Mouse (Mus musculus) myocyte (in vitro differentiated cells): ENCODE data around the gene Psd. TPM values are rescaled to one million over a fixed set of nuclear protein-coding genes. Genes with fewer than 3 reads are reported as not detected.

Source experiments
- H3K27me3 ChIP-seq: one replicate; pipeline ENCODE4 v1.6.1; 2011; ENCODE audit not compliant: control insufficient read depth, insufficient read depth, insufficient read length
- H3K36me3 ChIP-seq: one replicate; pipeline ENCODE4 v1.6.1; 2011; ENCODE audit not compliant: control insufficient read depth, insufficient read depth
- H3K4me2 ChIP-seq: one replicate; pipeline ENCODE4 v1.6.1; 2011; ENCODE audit warnings: low read depth, control low read depth
- H3K4me3 ChIP-seq: one replicate; pipeline ENCODE4 v1.5.1; 2011; ENCODE audit warnings: mild to moderate bottlenecking, control low read depth, moderate library complexity
- H3K79me2 ChIP-seq: one replicate; pipeline ENCODE4 v1.6.1; 2011; ENCODE audit not compliant: control insufficient read depth, insufficient read depth
- H3ac ChIP-seq: one replicate; pipeline ENCODE4 v1.6.1; 2011; ENCODE audit not compliant: control insufficient read depth, insufficient read length
- CEBPB ChIP-seq: IDR thresholded peaks from 2 replicates; pipeline ENCODE4 v1.6.1; 2011; ENCODE audit warnings: mild to moderate bottlenecking, moderate library complexity; ENCODE audit not compliant: poor library complexity, insufficient read depth, severe bottlenecking
- E2F4 ChIP-seq: IDR thresholded peaks from one replicate; pipeline ENCODE4 v1.6.1; 2011; ENCODE audit warnings: mild to moderate bottlenecking, control low read depth, moderate library complexity; ENCODE audit not compliant: insufficient read depth
- MAX ChIP-seq: IDR thresholded peaks from one replicate; pipeline ENCODE4 v1.6.1; 2011; ENCODE audit warnings: low read depth, mild to moderate bottlenecking, control low read depth
- MYOD1 ChIP-seq, 3 experiments: IDR thresholded peaks; one replicate each; pipeline ENCODE4 v1.6.1; 2011; ENCODE audit warnings: control low read depth in 2 of 3, low read depth in 2 of 3, mild to moderate bottlenecking in 2 of 3, moderate library complexity in 1 of 3; ENCODE audit not compliant: insufficient read length in 2 of 3, control insufficient read depth in 1 of 3
- MYOG ChIP-seq, 3 experiments: IDR thresholded peaks; one replicate each; pipeline ENCODE4 v1.6.1; 2011; ENCODE audit warnings: control low read depth in 2 of 3, low read depth in 2 of 3, mild to moderate bottlenecking in 2 of 3; ENCODE audit not compliant: insufficient read length in 2 of 3, control insufficient read depth in 1 of 3, insufficient read depth in 1 of 3
- POLR2A ChIP-seq: IDR thresholded peaks from one replicate; pipeline ENCODE4 v1.6.1; 2011; ENCODE audit warnings: low read depth, mild to moderate bottlenecking, control low read depth, moderate library complexity; ENCODE audit not compliant: insufficient read length
- POLR2AphosphoS2 ChIP-seq: IDR thresholded peaks from one replicate; pipeline ENCODE4 v1.6.1; 2011; ENCODE audit warnings: low read depth, control low read depth; ENCODE audit not compliant: insufficient read length
- REST ChIP-seq: IDR thresholded peaks from one replicate; pipeline ENCODE4 v1.6.1; 2011; ENCODE audit warnings: mild to moderate bottlenecking, control low read depth, moderate library complexity; ENCODE audit not compliant: insufficient read depth, insufficient read length
- SRF ChIP-seq: IDR thresholded peaks from one replicate; pipeline ENCODE4 v1.6.1; 2011; ENCODE audit warnings: low read depth; ENCODE audit not compliant: control insufficient read depth, insufficient read length
- TCF12 ChIP-seq: IDR thresholded peaks from one replicate; pipeline ENCODE4 v1.6.1; 2011; ENCODE audit warnings: mild to moderate bottlenecking, control low read depth; ENCODE audit not compliant: poor library complexity, insufficient read depth, severe bottlenecking
- TCF3 ChIP-seq: IDR thresholded peaks from one replicate; pipeline ENCODE4 v1.6.1; 2011; ENCODE audit warnings: low read depth, control low read depth; ENCODE audit not compliant: insufficient read length
- USF1 ChIP-seq: IDR thresholded peaks from one replicate; pipeline ENCODE4 v1.6.1; 2011; ENCODE audit warnings: low read depth, mild to moderate bottlenecking, control low read depth, moderate library complexity
- polyA plus RNA-seq: library from polyadenylated mRNA; unstranded; fragments of >200 nt; fragmentation: generic; extraction: Trizol; gene quantifications from one replicate; pipeline ENCODE4 v1.2.1, GENCODE M21; 2012; ENCODE audit warnings: missing spikeins

Gene Psd
- polyA plus RNA-seq, 1 experiment: 11.7 TPM

DNA sequence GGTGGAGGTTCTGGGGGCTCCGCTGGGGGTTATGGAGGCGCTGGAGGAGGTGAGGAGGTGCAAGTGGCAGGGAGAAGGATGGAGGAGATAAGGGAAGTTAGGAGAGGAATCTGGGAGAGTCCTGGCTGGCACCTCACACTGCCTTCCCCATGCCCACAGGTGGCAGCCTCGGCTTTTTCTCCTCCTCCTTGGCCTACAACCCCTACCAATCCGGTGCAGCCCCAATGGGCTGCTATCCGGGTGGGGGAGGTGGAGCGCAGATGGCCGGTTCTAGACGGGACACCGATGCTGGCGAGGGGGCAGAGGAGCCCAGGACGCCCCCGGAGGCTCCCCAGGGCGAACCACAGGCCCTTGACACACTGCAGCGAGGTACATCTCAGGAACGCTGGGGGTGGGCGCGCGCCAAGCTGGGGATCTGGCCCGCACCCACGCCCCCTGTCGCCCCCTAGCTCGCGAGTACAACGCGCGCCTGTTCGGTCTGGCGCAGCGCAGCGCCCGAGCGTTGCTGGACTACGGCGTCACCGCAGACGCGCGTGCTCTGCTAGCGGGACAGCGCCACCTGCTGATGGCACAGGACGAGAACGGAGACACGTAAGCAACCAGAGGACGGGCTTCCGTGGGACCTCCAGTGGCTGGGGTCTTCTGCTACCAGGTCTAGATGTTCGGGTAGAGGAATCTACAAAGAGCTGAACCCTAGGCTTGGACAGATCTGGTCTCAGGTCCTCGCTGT lies 18.1 kb downstream of the Psd start:
- Histone ChIP-seq H3K4me2 (no peak overlapping the region), H3K4me3 (no peak overlapping the region), H3K27me3 (no peaks in the 10 kb centered on the region), H3K36me3 (peaks cover 15% of the 10 kb centered on the region), H3K79me2 (peaks cover 8% of the 10 kb centered on the region), H3ac (no peak overlapping the region)
- TF ChIP-seq POLR2AphosphoS2 (no peak), MYOD1 (IDR thresholded peaks at IDR 0.05; ENCODE audit: control insufficient read depth in 1 of 3, insufficient read length in 2 of 3, low read depth in 2 of 3) (peak in 1 of 3 experiments; percentile 24), MAX (no peak), TCF3 (no peak), MYOG (IDR thresholded peaks at IDR 0.05; ENCODE audit: control insufficient read depth in 1 of 3, insufficient read depth in 1 of 3, insufficient read length in 2 of 3, low read depth in 2 of 3) (peak in 2 of 3 experiments; percentile 16 to 17)

DNA sequence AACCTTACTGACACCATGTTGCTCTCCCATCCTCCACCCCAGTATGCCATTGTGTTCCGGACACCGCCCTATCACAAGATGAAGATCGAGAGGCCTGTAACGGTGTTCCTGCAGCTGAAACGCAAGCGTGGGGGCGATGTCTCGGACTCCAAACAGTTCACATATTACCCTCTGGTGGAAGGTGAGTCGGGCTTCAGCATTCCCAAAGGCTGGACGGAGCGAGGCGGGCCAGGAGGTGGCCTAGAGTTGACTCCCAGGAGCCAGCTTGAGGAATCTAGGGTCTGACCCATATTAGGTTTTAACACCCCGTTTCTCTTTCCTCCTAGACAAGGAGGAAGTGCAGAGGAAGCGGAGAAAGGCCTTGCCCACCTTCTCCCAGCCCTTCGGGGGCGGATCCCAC lies 18.7 kb downstream of the Psd start:
- Histone ChIP-seq H3ac (no peak overlapping the region), H3K4me2 (no peak overlapping the region)

DNA sequence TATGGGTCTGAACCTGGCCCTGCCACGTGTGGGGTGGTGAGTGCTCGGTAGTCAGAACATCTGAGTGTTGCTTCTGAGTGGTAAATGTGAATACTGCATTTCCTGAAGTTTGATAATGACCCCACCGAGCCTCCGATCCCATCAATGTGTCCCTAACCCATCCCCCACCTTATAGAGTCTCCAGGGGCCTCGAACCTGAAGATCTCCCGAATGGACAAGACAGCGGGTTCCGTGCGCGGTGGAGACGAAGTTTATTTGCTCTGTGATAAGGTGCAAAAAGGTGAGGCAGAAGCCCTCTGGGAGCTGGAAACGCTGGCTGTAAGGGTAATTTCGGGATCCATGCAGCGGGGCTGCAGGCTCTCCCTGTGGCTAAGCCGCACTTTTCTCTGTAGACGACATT lies 19.2 kb downstream of the Psd start:
- no peaks in the 10 kb centered on the region for H3K27me3 ChIP-seq
- peaks cover 15% of the 10 kb centered on the region for H3K36me3 ChIP-seq
- no peak overlapping the region for H3K4me3 ChIP-seq
- H3K4me2 ChIP-seq: no peak overlapping the region
- H3ac ChIP-seq: no peak overlapping the region
- TF ChIP-seq POLR2A (no peak), REST (no peak), POLR2AphosphoS2 (no peak), SRF (no peak), MYOD1 (IDR thresholded peaks at IDR 0.05; ENCODE audit: control insufficient read depth in 1 of 3, insufficient read length in 2 of 3, low read depth in 2 of 3) (no peak), TCF12 (no peak), CEBPB (no peak), E2F4 (no peak), MYOG (IDR thresholded peaks at IDR 0.05; ENCODE audit: control insufficient read depth in 1 of 3, insufficient read depth in 1 of 3, insufficient read length in 2 of 3, low read depth in 2 of 3) (no peak)
- peaks cover 8% of the 10 kb centered on the region for H3K79me2 ChIP-seq

More for the DNA sequence above, 18.7 kb downstream of the Psd start:
- Histone ChIP-seq H3K79me2 (peaks cover 8% of the 10 kb centered on the region), H3K36me3 (peaks cover 15% of the 10 kb centered on the region), H3K27me3 (no peaks in the 10 kb centered on the region), H3K4me3 (no peak overlapping the region)
- TF ChIP-seq MYOG (IDR thresholded peaks at IDR 0.05; ENCODE audit: control insufficient read depth in 1 of 3, insufficient read depth in 1 of 3, insufficient read length in 2 of 3, low read depth in 2 of 3): no peak
- no peak for TF ChIP-seq USF1
- TF ChIP-seq TCF12: no peak
- TF ChIP-seq CEBPB: no peak
- no peak for TF ChIP-seq SRF
- TF ChIP-seq TCF3: no peak

DNA sequence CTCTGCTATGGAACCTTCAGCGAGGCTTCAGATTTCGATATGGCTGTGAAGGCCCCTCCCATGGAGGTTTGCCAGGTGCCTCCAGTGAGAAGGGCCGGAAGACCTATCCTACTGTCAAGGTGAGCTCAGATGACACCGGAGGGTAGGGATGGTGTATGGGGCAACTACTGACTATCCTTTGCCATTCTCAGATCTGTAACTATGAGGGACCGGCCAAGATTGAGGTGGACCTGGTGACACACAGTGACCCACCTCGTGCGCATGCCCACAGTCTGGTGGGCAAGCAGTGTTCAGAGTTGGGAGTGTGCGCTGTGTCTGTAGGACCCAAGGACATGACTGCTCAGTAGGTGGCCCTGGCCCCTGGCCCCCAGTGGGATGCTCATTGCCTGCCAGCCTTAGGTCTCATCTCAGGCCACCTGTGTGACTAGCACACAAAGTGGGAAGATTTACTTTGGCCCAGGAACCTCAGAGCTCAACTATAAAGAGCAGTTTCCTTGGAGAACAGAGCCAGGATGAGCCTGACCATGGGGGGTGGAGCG lies 20.1 kb downstream of the Psd start:
- TF ChIP-seq TCF3: no peak

DNA sequence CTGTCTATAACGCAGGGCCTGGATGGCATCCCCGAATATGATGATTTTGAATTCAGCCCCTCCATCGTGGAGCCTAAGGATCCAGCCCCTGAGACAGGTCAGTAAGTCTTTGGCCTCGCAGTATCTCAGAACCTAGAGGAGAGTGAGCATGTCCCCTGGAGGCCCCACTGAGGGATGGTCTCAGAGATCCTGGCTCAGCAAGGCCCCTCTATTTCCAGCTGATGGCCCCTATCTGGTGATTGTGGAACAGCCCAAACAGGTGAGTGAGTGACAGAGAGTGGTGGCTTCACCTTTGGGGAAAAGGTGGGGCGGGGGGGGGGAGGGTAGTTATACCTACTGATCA lies 20.7 kb downstream of the Psd start:
- Histone ChIP-seq H3K4me3 (peak overlapping the region; percentile 95), H3K27me3 (no peaks in the 10 kb centered on the region), H3K79me2 (peaks cover 8% of the 10 kb centered on the region), H3K4me2 (peak overlapping the region; percentile 99), H3ac (no peak overlapping the region), H3K36me3 (peaks cover 15% of the 10 kb centered on the region)
- TF ChIP-seq POLR2AphosphoS2 (no peak), MAX (no peak), USF1 (no peak), E2F4 (no peak), SRF (no peak), MYOD1 (IDR thresholded peaks at IDR 0.05; ENCODE audit: control insufficient read depth in 1 of 3, insufficient read length in 2 of 3, low read depth in 2 of 3) (no peak), TCF3 (no peak), TCF12 (no peak), REST (no peak), MYOG (IDR thresholded peaks at IDR 0.05; ENCODE audit: control insufficient read depth in 1 of 3, insufficient read depth in 1 of 3, insufficient read length in 2 of 3, low read depth in 2 of 3) (no peak), CEBPB (no peak), POLR2A (no peak)

More for the DNA sequence above, 20.1 kb downstream of the Psd start:
- H3K4me2 ChIP-seq: peak overlapping the region; percentile 12
- peaks cover 15% of the 10 kb centered on the region for H3K36me3 ChIP-seq
- H3K79me2 ChIP-seq: peaks cover 8% of the 10 kb centered on the region
- no peaks in the 10 kb centered on the region for H3K27me3 ChIP-seq
- H3ac ChIP-seq: no peak overlapping the region
- H3K4me3 ChIP-seq: peak overlapping the region; percentile 95
